Mouse (Mus musculus) olfactory bulb, adult 2 months (tissue): ENCODE results near the gene Sec61g.

Source experiments
- CTCF ChIP-seq: fragments of 200-500 bp; IDR thresholded peaks from 2 replicates; pipeline ENCODE4 v1.5.1; 2012; ENCODE audit warnings: low read depth, mild to moderate bottlenecking, low read length, moderate library complexity; ENCODE audit not compliant: insufficient read depth
- POLR2A ChIP-seq: fragments of 200-500 bp; IDR thresholded peaks from 2 replicates; pipeline ENCODE4 v1.6.1; 2012; ENCODE audit warnings: mild to moderate bottlenecking, low read depth, low read length, moderate library complexity; ENCODE audit not compliant: insufficient read depth

- TF ChIP-seq CTCF: no peak
- TF ChIP-seq POLR2A: no peak
Measured at GRCm38 (mm10) chr11:16502744-16503143, 5.5 kb downstream of the Sec61g start.
